Mouse (Mus musculus) MEL (cell line): ENCODE results near the gene Prss48.

Source experiments
- CTCF ChIP-seq, 3 experiments: IDR thresholded peaks in 2 of 3; conservative IDR thresholded peaks in 1 of 3; 2 replicates each; pipeline ENCODE4 v1.5.1; 2011 to 2012; ENCODE audit warnings: low read length in 3 of 3, low read depth in 2 of 3, mild to moderate bottlenecking in 2 of 3, improper control_type of control experiment in 1 of 3, inconsistent platforms in 1 of 3, mixed read lengths in 1 of 3, moderate library complexity in 1 of 3; ENCODE audit not compliant: control insufficient read depth in 1 of 3, insufficient read depth in 1 of 3, poor library complexity in 1 of 3, severe bottlenecking in 1 of 3
- ELF1 ChIP-seq: IDR thresholded peaks from 2 replicates; pipeline ENCODE4 v1.6.1; 2014; ENCODE audit warnings: low read depth, mild to moderate bottlenecking, inconsistent platforms, low read length, improper control_type of control experiment, moderate library complexity
- EP300 ChIP-seq, 2 experiments: IDR thresholded peaks; 2 replicates each; pipeline ENCODE4 v1.6.1; 2011; ENCODE audit warnings: improper control_type of control experiment in 2 of 2, low read length in 2 of 2, low read depth in 1 of 2, mild to moderate bottlenecking in 1 of 2
- HCFC1 ChIP-seq: IDR thresholded peaks from 2 replicates; pipeline ENCODE4 v1.6.1; 2012; ENCODE audit warnings: low read depth, mild to moderate bottlenecking, inconsistent platforms, low read length, improper control_type of control experiment, moderate library complexity
- NELFE ChIP-seq: IDR thresholded peaks from 2 replicates; pipeline ENCODE4 v1.6.1; 2011; ENCODE audit warnings: low read depth, low read length, improper control_type of control experiment
- POLR2A ChIP-seq, 2 experiments: IDR thresholded peaks; 2 replicates each; pipeline ENCODE4 v1.6.1; 2011 to 2012; ENCODE audit warnings: low read length in 2 of 2, mild to moderate bottlenecking in 2 of 2, control low read depth in 1 of 2, improper control_type of control experiment in 1 of 2, low read depth in 1 of 2, moderate library complexity in 1 of 2; ENCODE audit not compliant: control insufficient read depth in 1 of 2, insufficient read depth in 1 of 2, poor library complexity in 1 of 2
- RCOR1 ChIP-seq: IDR thresholded peaks from 2 replicates; pipeline ENCODE4 v1.6.1; 2012; ENCODE audit warnings: low read depth, mild to moderate bottlenecking, inconsistent platforms, low read length, improper control_type of control experiment
- ZC3H11A ChIP-seq: IDR thresholded peaks from 2 replicates; pipeline ENCODE4 v1.6.1; 2012; ENCODE audit warnings: low read depth, mild to moderate bottlenecking, inconsistent platforms, low read length, improper control_type of control experiment
- ZNF384 ChIP-seq: IDR thresholded peaks from 2 replicates; pipeline ENCODE4 v1.6.1; 2012; ENCODE audit warnings: low read depth, mild to moderate bottlenecking, inconsistent platforms, low read length, improper control_type of control experiment

DNA sequence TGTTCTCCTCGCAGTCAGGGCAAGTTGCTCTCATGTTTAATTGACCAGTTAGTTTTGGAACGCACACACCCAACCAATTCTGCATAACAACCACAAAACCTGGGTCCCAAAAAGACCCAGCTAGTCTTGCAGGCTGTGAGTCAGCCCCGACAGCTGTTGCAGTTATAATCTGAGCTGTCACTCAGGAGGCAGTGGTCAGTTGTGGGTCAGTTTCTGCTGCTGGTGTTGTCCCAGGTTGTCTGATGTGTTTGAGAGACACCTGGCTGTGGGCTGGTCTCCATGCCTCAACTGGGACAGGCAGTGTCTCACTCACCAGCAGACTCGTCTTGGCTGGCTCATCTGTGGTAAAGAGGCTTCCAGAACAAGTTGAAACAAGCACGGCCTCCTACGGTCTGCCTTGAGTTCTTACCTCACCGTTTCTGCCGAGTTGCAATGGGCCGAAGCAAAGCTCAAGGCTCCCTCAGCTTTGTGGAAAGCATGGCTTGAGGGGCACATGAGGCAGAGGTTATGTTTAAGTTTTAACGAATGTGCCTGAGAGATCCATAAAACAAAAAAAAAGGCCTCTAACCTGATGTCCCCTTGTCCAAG, 49.5 kb downstream of the Prss48 start:
- TF ChIP-seq RCOR1 (no peak), ZC3H11A (no peak), HCFC1 (no peak), POLR2A (IDR thresholded peaks at IDR 0.05; ENCODE audit: control insufficient read depth in 1 of 2, insufficient read depth in 1 of 2, low read depth in 1 of 2, low read length in 2 of 2, poor library complexity in 1 of 2) (no peak), CTCF (IDR thresholded peaks at IDR 0.05 in 2 of 3, conservative IDR thresholded peaks at IDR 0.05 in 1 of 3; ENCODE audit: control insufficient read depth in 1 of 3, insufficient read depth in 1 of 3, low read depth in 2 of 3, low read length in 3 of 3, poor library complexity in 1 of 3, severe bottlenecking in 1 of 3) (no peak), NELFE (no peak), EP300 (IDR thresholded peaks at IDR 0.05; ENCODE audit: low read depth in 1 of 2, low read length in 2 of 2) (no peak), ZNF384 (no peak), ELF1 (no peak)
